Mouse (Mus musculus): ENCODE results near the gene Alg14. TPM values are rescaled to one million over a fixed set of nuclear protein-coding genes. Genes with fewer than 3 reads are reported as not detected.

The Alg14 gene
- total RNA-seq, 2 experiments from 2014 or later = 27.6 to 31.0 TPM

DNA sequence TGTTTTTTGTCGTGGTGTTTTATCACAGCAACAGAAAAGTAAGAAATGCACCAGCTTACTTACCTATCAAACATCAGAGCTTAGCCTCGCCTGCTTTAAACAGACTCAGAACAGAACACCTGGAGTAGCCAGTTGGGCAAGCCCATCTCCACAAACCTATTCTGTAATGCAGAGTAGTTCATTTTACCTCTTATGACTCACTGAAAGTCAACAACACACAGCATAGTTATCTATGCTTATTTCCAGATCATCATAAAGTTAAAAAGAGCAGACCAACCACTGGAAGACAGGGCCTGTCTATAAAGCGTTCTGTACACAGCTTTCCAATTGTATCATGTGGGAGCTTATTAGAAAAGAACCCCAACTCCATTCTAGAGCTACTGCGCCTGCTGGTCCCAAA is 109.8 kb downstream of the Alg14 start:
- DNase-seq (ENCODE audit: low spot score in 2 of 2) = no peak

DNA sequence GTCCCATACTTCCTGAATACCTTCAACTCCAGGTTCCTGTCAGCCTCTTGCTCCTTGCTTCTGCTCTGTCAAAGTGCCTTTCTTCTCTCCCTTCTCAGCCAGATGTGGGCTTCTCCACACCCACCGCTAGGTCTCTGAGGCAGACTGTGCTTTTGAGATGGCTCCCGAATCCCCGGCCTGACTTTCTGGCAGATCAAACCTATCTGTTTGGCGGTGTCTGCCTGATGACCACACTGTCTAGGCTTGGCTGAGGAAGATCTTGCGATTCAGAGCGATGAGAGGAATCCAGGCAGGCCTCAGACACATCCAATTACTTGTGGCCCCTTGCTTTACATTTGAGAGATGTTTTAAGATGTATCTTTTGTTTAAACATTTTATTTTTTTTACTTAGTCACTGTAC is 110.5 kb downstream of the Alg14 start:
- DNase-seq (ENCODE audit: low spot score in 2 of 2) = no peak

DNA sequence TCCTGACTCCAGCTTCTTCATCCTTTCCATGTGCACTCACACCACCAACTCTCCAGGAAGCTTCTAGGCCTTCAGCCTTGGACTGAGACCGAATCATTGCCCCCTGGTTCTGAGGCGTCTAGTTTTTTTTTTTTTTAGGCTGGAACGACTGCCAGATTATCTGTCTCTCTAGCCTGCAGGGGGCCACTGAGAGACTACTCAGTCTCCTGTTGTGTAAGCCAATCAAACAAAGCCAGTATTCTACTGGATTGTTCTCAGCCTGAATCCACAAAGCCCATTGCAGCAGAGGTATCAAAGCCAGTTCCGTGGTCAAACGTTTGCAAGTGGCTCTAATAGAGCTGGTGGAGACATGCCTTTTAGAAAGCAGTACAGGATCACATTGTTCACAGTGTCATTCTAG is 111.9 kb downstream of the Alg14 start:
- no peak for DNase-seq (ENCODE audit: low spot score in 2 of 2)

DNA sequence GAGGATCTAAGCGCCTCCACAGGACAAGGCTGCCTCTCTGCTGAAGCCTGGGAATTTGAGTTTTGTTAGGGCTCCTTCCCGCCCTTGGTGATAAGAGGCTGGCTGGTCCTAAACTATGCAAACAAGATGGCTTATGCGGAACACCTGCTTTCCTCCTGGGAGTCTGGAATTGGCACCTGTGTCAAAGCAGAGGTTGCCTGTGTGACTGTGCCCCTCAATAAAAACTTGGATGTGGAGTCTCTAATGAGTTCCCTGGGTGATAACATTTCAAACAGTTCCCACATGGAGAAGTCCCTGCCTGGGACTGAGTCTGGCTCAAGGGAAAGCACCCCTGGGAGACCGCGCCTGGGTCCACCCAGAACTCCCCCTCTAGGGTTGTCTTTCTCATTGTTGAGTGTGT is 113.5 kb downstream of the Alg14 start:
- DNase-seq (ENCODE audit: low spot score in 2 of 2) = no peak

DNA sequence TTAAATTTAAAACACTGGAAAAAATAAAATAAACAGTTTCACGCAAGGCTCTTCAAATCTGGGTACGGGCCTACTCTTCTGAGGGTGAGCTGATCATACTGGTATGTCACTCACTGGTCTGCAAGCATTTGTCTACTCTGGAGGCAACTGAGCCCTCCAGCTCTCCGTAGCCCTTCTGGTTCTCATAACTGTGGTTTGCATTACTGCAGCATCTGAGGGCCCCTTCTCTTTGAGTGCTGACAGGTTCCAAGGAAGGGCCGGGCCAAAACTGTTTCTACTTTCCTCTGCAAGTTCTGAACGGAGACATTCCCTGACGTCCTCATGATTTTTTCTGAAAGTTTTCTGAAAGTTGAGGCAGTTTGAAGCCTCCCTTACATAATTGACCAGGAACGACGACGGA is 115.8 kb downstream of the Alg14 start:
- DNase-seq (ENCODE audit: low spot score in 2 of 2) = no peak

DNA sequence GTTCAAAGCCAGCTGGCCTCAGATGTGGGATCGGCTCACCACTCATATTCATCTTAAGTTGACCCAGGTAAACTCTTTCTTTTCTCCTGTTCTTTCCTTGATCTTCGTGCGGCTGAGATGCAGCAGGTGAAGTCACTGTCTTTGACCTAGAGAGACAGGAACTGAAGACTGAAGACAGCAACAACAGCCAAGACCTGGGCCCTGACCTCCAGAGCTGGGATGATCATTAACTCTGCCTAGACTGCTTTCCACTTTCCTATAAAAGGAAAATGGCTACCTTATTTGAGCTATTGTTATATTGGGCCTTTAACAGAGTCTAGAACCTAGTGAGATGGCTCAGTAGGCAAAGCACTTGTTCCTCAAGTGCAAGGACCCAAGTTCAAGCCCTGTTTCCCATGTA is 116.8 kb downstream of the Alg14 start:
- DNase-seq (ENCODE audit: low spot score in 2 of 2) = no peak

DNA sequence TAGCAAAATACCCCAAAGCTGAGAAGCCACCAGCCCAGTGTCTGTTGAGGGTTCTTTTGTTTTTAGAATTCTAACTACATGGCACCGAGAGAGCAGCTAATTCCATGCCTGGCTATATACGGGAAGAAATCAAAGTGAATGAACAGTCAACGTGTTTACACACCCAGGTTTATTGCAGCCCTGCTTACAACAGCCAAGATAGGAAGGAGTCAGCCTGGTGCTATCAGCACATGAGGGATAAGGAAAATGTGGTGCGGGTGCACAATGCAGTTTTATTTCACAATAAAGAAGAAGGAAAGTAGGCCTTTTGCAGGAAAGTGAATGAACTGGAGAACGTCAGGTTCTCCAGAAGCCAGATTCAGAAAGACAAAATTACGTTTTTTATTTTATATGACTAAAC is 119.9 kb downstream of the Alg14 start:
- no peak for DNase-seq (ENCODE audit: low spot score in 2 of 2)

Other genes starting within 250 kb of the Alg14 start
- 10 to 100 TPM; 21.3 to 26.4 TPM for gene Rwdd3, start 120.1 kb upstream of the Alg14 start, total RNA-seq (2021)
- gene Tmem56, start 8.7 kb upstream of the Alg14 start, total RNA-seq (2021) = 10 to 100 TPM; 19.4 to 22.0 TPM
- gene Cnn3, start 134.7 kb downstream of the Alg14 start, total RNA-seq (2021) = 100 to 1,000 TPM; 191 to 207 TPM
- gene Slc44a3, start 240.6 kb downstream of the Alg14 start, total RNA-seq (2021) = 10 to 100 TPM; 14.8 to 21.0 TPM

Measured in adrenal gland, postnatal 4 days (tissue).